Mouse (Mus musculus) CD8-positive naive resting alpha-beta T cell, adult 2 months (primary cell): Measurements from ENCODE around the gene Cryzl1.

Experiments
- DNase-seq, 2 experiments: peaks; one replicate each; pipeline ENCODE4 v3.0.0; 2022; ENCODE audit warnings: low read depth in 2 of 2, low spot score in 2 of 2

Cryzl1 gene

DNA sequence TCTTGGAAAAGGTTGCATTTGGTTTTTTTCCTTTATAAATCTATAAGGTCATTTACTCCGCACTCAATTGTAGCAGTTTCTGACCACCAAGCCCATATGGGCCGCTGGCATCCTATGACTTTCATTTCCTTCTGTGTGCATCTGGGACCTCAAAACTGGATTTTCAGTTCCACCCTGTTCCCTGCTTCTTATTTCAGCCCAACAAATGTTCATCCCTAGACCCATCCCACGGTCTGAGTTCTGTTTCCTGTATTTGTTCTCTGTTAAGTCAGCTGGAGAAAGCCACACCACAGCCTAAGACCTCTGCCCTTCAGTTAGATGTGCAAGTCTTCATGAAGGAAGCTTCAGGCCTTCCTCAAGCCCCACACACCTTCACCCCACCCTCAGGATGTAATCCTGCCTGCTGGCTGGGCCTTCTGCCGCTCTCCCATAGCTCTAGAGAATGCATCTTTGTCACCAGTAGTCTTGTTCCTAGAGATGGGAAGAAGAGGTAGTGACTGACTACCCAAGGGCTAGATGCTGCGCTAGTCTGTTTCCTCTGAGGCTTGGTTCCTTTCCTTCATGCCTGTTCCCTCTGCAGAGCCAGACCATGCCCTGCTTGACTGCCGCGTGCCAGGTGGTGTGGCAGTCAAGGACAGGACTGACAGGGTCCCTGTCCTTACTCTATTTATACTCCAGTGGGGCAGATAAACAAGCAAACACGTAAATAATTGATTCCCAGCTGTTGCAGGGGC lies 11.6 kb upstream of the Cryzl1 start:
- DNase-seq = no peak

DNA sequence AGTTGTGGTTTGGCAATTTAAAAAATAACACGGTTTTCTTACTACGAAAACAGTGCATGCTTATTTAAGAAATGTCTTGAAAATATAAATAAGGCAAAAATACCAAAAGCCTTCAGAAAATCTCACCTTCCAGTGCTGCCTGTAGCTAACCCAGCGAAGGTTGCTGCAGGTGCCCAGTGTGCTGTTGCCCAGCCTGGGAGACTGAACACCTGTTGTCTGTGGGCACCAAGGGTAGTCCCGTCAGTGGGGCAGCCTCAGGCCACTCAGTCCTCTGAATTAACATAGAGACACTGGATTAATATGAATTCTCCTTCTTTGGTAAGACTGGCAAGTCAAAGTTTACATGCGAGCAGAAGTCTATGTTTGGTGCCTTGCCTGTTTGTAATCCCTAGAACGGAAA lies 9.7 kb upstream of the Cryzl1 start:
- no peak for DNase-seq

DNA sequence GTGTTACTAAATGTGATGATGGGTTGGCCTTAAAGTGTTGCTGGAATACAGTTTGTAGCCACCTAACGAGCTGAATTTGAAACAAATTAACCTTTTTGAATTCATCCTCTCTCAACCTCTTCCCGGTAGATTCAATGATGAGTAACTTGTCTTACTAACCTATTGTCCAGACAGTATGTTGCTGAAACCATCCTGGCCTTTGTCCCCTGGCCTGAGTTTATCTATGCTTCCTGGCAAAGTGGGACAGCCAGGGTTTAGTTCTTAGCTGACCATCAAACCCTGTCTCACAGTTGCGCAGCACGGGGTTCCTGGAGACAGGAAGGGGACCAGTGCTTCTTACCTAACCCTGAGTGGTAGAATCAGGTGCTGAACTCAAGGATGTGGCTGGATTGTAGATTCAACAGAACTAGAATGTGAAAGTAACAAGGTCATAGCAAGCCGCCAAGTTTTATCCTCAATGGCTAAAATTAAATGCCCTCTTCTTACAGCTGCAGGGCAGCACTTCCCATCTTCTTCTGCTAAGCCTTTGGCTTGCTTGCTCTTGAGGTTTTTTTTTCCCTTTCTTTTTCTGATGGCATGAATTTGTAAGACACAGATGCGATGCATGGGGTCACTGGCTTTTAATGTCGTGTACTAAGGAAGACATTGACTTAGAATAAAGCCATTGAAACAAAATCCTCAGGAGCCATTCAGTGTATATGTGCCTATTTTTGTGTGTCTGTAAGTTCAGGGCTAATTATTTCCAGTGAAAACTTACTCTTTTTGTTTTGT lies 7.5 kb upstream of the Cryzl1 start:
- no peak for DNase-seq

DNA sequence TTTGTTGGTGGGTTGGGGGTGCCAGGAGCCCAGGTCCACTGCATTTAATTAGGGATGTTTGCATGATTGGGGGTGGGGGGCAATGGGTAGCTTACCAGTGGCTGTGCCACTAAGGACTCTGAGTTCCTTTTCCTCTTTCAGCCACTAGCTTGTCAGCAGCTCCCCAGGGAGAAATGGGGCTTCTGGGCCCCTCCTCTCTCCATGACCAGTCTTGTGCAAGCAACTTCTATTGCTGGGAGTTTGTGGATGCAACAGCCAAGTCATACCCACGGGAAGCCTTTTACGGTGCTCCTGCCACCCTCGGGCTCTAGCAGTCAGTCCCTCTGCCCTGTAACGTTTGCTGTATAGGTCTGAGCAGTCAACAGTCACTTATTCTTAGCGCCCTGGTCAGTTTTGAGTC lies 6.0 kb upstream of the Cryzl1 start:
- no peak for DNase-seq

DNA sequence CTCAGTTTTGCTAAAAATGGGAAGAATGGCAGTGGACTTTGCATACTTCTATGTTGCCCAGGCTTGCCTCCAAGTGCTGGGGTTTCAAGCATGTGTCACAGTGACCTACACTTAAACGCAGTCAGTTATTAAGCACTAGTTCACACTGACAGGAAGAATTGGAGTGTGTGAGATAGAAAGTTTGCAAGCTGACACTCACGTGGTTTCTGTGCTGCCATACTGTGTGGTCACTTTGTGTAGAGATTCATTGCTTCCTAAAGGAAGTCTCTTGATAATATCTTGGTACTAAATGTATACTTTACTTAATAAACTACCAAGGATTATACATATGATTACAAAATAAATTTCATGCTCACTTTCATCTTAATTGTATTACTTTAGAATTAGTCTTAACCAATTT lies 4.0 kb upstream of the Cryzl1 start:
- DNase-seq = no peak

DNA sequence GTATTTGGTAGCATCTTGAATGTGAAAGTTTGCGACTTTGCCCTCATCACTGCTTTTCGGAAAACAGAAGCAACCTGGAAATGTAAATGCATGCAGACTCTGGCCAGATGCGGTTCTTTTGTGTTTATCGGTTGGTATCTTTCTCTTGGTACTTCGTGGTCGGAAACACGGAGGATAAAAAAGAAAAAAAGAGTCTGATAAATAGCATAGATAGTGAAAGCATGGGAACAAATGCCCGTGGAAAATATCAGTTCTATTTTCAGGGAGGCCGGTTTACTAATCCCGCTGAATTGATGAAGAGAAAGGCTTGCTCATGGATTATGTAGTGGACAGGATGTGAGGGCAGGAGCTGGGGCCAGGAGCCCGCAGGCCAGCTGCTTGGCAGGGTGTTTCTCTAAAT lies 1.7 kb upstream of the Cryzl1 start:
- DNase-seq = peak in 1 of 2 experiments; percentile 3

DNA sequence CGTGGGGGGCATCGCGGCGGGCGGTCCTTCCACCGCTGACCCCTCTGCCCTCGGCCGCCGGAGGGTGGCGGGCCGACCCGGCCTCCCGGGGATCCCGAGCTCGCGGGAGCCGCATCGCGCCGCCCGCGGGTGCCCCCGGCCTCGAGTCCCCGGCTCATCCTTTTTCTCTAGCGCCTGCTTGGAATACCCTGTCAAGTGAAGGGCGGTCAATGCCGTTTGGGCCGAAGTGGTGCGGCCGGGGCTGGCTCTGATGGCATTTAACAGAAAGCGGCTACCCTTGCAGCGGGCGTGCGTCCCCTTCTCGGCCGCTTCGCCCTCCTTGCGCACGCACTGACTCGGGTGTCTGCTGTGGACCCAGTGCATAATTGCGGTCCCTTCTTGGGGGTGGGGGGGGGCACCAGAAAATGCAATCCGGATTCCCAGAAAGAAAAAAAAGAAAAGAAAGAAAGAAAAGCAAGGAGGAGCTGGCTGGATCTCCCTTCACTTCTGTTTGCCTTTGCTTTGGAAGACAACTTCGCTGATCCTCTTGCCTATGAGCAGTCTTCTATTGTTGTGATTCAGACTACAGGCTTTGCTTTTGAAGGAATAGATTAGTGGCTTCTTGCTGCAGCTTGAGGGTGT lies 1.2 kb upstream of the Cryzl1 start:
- peak in 1 of 2 experiments; percentile 4 for DNase-seq

DNA sequence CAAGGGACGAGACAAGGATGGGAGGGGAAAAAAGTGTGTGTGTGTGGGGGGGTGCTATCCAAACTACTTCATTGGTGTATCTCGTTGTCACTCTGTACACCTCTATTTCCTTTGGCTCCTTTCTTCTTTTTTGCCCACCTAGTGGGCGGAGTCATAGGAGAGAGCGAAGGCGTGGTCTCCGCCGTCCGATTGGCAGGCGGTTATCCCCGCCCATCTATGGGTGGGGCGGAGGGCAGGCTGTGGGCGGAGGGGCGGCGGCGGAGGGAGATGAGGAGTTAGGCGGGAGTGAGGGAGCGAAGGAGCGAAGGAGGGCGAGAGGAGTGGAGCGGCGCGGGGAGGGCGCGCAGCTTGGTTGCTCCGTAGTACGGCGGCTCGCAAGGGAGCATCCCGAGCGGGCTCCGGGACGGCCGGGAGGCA lies 299 bp upstream of the Cryzl1 start, which contains the start of gene Itsn1:
Gene Itsn1, plus strand, starts transcription at position 216 of the 417 bp plus-strand sequence.
- peak; percentile 94 to 96 for DNase-seq

DNA sequence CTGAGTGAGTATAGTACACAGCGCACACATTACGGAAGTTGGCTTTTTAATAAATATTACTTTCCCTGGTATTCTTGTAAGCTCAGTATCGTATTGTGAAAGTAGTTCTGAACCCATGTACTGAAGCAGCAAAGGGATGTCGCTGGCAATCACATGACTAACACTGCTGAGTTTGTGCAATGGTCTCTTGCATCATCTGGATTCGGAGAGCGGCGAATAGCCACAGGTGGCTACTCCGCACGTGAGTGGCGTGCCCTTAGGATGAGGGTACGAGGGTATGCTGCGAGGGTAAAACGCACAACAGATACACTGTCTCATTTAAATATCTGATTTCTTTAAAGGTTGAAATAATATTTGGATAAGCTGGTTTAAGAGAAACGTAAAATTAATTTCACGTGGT lies 1.3 kb downstream of the Cryzl1 start:
- no peak for DNase-seq

DNA sequence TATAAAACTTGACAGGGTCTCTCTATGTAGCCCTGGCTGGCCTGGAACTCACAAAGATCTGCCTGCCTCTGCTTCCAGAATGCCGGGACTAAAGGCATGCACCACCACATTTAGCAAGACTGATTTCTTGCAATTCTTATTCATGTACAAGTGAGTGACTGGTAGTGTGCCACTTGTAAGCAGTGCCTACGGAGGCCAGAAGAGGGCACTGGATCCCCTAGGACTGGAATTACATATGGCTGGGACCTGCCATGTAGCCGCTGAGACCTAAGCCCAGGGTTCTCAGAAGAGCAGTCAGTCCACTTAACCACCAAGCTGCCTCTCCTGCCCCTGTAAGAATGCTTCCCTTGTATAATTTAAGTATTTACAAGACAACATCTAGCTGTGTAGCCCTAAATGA lies 4.5 kb downstream of the Cryzl1 start:
- peak; percentile 53 to 67 for DNase-seq

DNA sequence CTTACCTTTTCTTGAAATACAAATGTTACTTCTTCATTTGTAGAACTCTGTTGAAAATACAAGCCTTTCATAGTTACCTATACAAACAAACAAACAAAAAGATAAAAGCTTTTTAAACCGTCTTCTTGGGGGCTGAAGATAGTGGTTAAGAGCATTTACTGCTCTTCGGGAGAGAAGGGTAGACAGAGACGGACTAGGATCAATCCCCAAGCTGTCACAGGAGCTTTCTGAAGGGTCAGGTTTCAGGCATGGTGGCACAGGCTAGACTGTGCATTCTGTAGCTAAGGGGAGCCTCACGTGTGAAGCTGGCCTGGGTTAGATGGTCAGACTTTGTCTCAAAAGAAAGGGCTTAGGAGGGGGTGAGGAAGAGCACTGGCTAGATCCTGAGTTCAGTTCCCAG lies 11.4 kb downstream of the Cryzl1 start:
- DNase-seq = no peak

DNA sequence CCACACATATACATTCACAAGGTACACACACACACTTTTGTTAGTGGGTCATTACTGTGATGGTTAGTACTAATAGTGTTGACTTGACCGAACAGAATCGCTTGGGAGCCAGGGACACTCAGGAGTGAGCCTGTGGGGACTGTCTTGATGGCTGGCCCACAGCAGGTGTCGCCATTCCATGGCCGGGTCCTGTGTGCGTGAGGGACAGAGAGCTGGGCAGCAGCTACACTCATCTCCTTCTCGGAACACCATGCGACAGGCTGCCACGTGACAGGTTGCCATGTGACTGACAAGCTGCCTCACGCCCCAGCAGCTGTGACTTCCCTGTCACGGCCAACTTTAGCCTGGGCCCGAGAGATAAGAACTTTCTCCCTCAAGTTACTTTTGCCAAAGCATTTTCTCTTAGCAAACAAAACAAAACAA lies 11.8 kb downstream of the Cryzl1 start:
- no peak for DNase-seq

DNA sequence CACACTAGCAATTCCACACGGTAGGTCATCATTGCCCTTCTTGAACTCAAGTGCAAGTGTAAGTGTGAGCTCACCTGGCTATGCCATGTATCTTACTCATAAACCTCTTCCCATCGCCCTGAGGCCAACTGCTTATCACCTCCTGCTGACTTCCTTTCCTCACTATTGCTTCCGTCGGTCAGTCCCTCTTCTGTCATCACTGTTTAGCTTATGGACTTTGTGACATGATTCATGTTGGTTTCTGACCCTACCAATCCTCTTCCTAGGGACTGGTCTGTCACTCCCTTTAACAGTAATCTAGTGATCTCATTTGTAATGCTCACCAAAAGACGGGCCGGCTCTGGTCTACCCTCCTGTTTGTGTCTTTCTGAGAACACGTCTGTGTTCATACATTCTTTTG lies 18.5 kb downstream of the Cryzl1 start:
- no peak for DNase-seq

DNA sequence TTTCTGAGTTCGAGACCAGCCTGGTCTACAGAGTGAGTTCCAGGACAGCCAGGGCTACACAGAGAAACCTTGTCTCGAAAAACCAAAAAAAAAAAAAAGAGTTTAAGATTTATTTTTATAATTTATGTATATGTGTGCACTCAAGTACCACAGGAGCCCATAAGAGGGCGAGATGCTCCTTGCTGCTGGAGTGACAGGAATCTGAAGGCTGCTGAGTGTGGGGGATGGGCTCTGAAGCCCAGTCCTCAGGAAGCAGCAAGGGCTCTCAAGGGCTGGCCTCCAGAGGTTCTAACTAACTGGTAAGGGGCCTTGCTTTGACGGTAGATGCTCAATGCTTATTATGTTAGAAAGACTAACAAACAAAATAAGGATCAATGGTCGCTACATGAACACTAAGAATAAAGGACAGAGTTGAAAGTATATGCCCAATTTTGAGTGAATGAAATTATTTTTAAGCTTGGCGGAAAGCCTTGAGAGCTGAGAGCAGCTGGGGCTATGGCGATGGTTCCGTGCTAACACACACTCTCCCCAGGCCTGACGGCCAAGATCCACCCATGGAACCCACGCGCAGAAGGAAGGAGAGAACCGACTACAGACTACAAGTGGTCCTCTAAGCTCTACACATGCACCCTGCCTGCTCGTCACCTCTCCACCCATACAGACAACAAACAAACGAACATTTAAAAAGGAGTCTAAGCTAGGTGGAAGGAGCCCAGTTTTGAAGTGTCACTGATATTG lies 24.0 kb downstream of the Cryzl1 start:
- no peak for DNase-seq

DNA sequence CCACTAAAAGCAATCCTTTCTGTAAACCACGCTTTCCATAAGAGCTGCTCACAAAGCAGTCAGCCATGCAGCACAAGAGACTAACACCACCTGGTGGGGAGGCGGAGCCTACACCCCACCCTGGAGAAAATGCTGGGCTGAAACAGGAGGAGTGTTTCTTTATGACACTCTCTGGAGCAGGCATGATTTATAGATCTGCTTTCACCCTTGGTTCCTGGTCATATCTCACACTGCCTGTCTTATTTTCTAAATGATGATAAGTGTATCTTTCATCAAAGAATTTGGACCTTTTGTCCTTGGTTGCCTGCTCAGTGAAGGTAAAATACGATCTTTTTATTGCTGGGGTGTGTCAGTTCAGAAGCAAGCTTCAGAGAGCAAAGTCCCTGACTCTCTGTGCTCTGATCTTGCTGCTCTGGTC lies 26.0 kb downstream of the Cryzl1 start:
- DNase-seq = no peak

DNA sequence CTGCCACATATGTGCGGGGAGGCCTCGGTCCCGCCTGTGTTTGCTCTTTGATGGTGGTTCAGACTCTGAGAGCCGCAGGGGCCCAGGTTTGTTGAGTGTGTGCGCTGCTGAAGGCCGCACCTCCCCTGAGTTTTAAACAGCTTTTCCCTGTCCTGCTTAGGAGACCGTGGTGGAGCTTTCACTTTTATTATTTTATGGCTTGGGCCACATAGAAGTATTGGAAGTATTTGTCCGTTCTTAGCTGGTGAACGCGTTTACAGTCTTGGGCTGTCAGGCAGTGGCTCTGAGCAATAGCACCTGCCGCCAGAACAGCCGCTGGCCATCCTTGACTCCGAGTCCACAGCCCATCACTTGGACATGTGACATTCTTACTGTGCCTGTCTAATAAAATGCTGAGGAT lies 26.9 kb downstream of the Cryzl1 start:
- no peak for DNase-seq

DNA sequence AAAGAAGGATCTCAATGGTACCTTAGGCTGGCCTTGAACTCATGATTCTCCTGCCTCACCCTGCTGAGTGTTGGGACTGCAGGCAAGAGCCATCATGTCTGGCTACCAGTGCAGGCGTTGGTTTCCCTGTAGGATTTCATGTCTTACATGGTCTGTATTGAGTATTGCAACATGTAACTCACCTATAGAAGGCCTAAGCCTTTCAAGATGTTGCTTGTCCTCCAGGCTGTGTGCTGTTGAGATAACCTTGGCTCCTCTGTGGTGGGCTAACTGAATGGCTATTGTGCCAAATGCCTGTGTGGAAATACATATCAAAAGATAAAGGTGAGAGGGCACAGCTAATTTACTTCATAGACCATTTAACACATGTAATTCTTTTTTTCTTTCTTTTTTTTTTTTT lies 29.8 kb downstream of the Cryzl1 start:
- DNase-seq = no peak

DNA sequence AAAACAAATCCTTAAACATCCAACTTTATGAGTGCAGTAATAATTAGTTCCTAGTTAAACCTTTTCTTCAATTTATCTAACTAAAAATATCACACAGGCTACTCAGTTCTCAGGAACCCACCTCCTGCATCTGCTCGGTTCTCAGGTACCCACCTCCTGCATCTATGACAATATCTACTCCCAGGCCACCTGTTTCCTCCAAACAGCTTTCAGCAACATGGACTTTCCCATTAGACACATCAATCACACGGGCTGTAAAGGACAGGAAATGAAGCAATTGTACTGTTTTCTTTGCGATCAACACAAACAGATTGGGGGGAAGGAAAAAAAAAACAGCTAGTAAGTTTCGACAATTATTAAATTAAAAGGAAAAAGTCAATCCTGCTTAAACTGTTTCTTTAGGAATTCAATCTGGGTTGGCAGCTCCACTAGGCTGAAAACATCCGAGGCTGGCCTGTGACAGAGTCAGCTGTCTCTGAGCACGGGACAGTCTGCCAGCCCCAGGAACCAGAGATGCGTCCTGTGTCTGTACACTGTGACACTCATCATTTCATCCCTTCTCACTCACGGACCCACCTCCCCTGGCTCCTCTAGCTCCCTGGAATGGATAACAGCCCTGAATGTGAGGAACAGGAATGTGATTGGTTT lies 33.5 kb downstream of the Cryzl1 start:
- no peak for DNase-seq

DNA sequence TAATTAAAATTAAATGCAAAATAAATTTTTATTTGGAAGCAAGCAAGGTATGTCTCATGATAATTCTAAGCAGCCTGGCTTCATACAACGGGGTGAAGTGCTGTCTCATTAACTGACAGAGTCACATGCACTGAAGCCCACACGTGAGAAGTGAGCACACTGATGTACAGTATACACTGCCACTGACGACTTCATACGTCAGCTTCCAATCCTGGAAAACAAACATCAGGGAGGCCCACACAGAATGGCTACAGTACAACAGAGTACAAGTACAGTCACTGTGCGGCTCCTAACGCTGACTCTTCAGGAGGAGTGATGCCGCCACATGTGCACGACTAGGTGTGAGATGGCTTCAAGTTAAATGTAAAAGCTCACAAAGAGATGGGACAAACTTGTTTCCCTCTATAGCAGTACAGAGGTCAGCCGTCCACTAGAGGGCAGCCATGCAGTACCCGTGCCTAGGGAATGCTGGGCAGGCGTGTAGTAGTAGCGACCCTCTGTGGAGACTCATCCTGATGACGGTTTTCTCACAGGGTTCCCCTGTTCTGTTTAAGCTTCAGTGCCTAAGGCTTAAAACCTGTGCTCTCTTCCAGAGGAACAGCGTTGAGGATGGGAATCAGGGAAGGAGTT lies 34.2 kb downstream of the Cryzl1 start:
- DNase-seq = peak; percentile 33 to 66

DNA sequence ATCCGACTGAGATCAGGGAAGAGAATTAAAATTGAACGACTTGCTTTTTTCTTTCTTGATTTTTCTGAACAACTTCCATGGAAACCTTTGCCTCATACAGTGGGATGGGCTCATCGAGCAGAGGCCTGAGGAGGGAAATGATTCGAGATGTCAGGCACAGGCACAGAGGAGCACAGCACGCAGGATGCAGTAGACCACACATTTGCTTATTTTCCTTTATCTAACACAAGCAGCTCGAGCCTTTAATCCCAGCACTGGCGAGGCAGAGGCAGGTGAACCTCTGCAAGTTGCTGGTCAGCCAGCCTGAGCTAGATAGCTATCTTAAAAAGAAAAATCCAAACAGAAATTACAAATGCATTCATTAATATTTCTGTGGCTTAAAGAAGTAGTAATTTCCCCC lies 39.0 kb downstream of the Cryzl1 start:
- DNase-seq = no peak
